Mouse (Mus musculus) lung, postnatal 0 days (tissue): ENCODE data around the gene Rbm43.

ENCODE experiments used
- CTCF ChIP-seq: IDR thresholded peaks from 2 replicates; pipeline ENCODE4 v1.5.1; 2016; ENCODE audit warnings: antibody characterized with exemption, mild to moderate bottlenecking
- EP300 ChIP-seq: IDR thresholded peaks from 2 replicates; pipeline ENCODE4 v1.6.1; 2016; ENCODE audit warnings: antibody characterized with exemption, mild to moderate bottlenecking, control low read depth

- TF ChIP-seq CTCF (peak; percentile 20; the same call in 1 of the 2 replicates), EP300 (no peak)
These were observed 20.4 kb downstream of the Rbm43 start for GRCm38 (mm10) chr2:51914532-51914931.
